Mouse (Mus musculus): ENCODE measurements around the gene Mmp7. TPM values are rescaled to one million over a fixed set of nuclear protein-coding genes. Genes with fewer than 3 reads are reported as not detected.

The Mmp7 gene
- polyA plus RNA-seq, 1 experiment from 2014 or later: not detected

GRCm38 (mm10) chr9:7748881-7749280, 57.0 kb downstream of the Mmp7 start:
- H3K36me3 ChIP-seq: no peaks in the 10 kb centered on the region
- no peaks in the 10 kb centered on the region for H3K9me3 ChIP-seq
- no peak for ATAC-seq (ENCODE audit: insufficient number of reproducible peaks, insufficient read depth, low FRiP score, low TSS enrichment, low read depth)
- no peak overlapping the region for H3K4me2 ChIP-seq
- no peaks in the 10 kb centered on the region for H3K4me1 ChIP-seq
- no peak overlapping the region for H3K27ac ChIP-seq
- H3K4me3 ChIP-seq: no peak overlapping the region
- WGBS: 63% methylated on average over 3 of the region's 3 CpGs
- H3K27me3 ChIP-seq: no peaks in the 10 kb centered on the region
- H3K9ac ChIP-seq: no peak overlapping the region

Other genes starting within 250 kb of the Mmp7 start
- 0.23 TPM in 1 of 2 replicates, not detected in the other for gene Mmp3, start 246.3 kb upstream of the Mmp7 start, polyA plus RNA-seq (2015; fragmentation: Nextera tagmentation; extraction: Ambion mirVana)
- gene Mmp10, start 189.7 kb upstream of the Mmp7 start, polyA plus RNA-seq (2015; fragmentation: Nextera tagmentation; extraction: Ambion mirVana): not detected in 2 replicates
- 0.34 TPM in 1 of 2 replicates, not detected in the other for gene Mmp8, start 133.6 kb upstream of the Mmp7 start, polyA plus RNA-seq (2015; fragmentation: Nextera tagmentation; extraction: Ambion mirVana)
- gene Mmp27, start 120.7 kb upstream of the Mmp7 start, polyA plus RNA-seq (2015; fragmentation: Nextera tagmentation; extraction: Ambion mirVana): not detected in 2 replicates
- gene Mmp20, start 63.9 kb upstream of the Mmp7 start, polyA plus RNA-seq (2015; fragmentation: Nextera tagmentation; extraction: Ambion mirVana): not detected in 2 replicates
- 75.1 and 78.1 TPM in 2 replicates for gene Tmem123, start 72.0 kb downstream of the Mmp7 start, polyA plus RNA-seq (2015; fragmentation: Nextera tagmentation; extraction: Ambion mirVana)
- gene Birc2, start 145.0 kb downstream of the Mmp7 start, polyA plus RNA-seq (2015; fragmentation: Nextera tagmentation; extraction: Ambion mirVana): 41.6 and 45.5 TPM in 2 replicates
- gene Birc3, start 181.1 kb downstream of the Mmp7 start, polyA plus RNA-seq (2015; fragmentation: Nextera tagmentation; extraction: Ambion mirVana): 14.1 and 15.6 TPM in 2 replicates

Measured in embryonic facial prominence, embryonic 13.5 days (tissue).